ENCODE assay signal across 19 mouse cellular contexts in the genomic region with DNA sequence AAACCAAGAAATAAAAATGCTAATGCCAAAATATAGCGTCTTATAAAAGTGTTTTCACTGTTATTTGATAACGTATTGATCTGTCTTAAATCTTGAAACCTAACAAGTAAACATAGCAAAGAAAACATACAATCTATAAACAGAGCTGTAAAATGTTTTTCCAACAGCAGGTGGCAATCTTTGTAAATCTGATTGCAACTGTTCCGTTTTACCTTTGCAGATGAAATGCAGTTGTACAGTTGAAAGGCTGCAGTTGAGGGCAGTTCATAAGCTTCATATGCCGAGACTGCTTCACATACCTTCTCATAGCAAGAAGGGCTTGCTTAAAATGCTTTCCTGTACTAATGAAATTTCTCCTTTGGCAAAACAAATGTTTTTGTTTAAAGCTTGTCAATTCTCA.
A peak's percentile ranks its signal among the peaks of the same experiment; 100 is the strongest.
DNase-seq lines count a peak whose midpoint lies in the region; ATAC-seq and TF ChIP-seq lines count a peak whose summit lies in the region.
"Had no signal": no experiment of that assay in that cellular context is flagged by ENCODE, and none has a peak within 500 bp of the region (broad histone marks: within the 10 kb centered on the region; RNA-seq: fewer than 3 reads in every experiment).

No protein-coding gene starts in this region.

- WGBS in kidney, adult 2 months: 47% methylated on average over 4 of the region's 4 CpGs
- 67% methylated on average over 4 of the region's 4 CpGs for WGBS in kidney, embryonic 14.5 days
- 59% methylated on average over 4 of the region's 4 CpGs for WGBS in midbrain, embryonic 15.5 days
- 61% methylated on average over 4 of the region's 4 CpGs for WGBS in midbrain, embryonic 16.5 days
- WGBS in stomach, postnatal 0 days: 56% methylated on average over 4 of the region's 4 CpGs

- ATAC-seq in kidney, embryonic 14.5 days (ENCODE audit: low FRiP score, low TSS enrichment): no peak
- ATAC-seq in midbrain, embryonic 15.5 days (replicated peaks): 0 out of 2 replicates have a peak, but pooled peaks have one; percentile 60
- ATAC-seq in midbrain, embryonic 16.5 days: no peak
- no peak for ATAC-seq in stomach, postnatal 0 days (ENCODE audit: low FRiP score, low TSS enrichment)
- ATAC-seq: intestine, embryonic 15.5 days had no signal

- no peaks in the 10 kb centered on the region for H3K36me3 ChIP-seq in kidney, adult 2 months (ENCODE audit: control insufficient read depth, insufficient read depth, low read length)
- no peaks in the 10 kb centered on the region for H3K36me3 ChIP-seq in kidney, embryonic 14.5 days (ENCODE audit: control insufficient read depth, insufficient read depth, low read length)
- no peaks in the 10 kb centered on the region for H3K36me3 ChIP-seq in midbrain, embryonic 15.5 days (replicated peaks)
- no peaks in the 10 kb centered on the region for H3K36me3 ChIP-seq in midbrain, embryonic 16.5 days (ENCODE audit: control insufficient read depth, insufficient read depth, low read length)
- no peaks in the 10 kb centered on the region for H3K36me3 ChIP-seq in stomach, postnatal 0 days (ENCODE audit: control insufficient read depth, insufficient read depth, low read length)
- H3K36me3 ChIP-seq: embryonic facial prominence, embryonic 12.5 days; heart, embryonic 10.5 days; intestine, embryonic 15.5 days; lung, embryonic 15.5 days had no signal

- no peak overlapping the region for H3K4me2 ChIP-seq in kidney, embryonic 14.5 days (replicated peaks; ENCODE audit: low read depth, low read length)
- H3K4me2 ChIP-seq in midbrain, embryonic 15.5 days: no peak overlapping the region
- no peak overlapping the region for H3K4me2 ChIP-seq in midbrain, embryonic 16.5 days (ENCODE audit: low read length)
- no peak overlapping the region for H3K4me2 ChIP-seq in stomach, postnatal 0 days (replicated peaks; ENCODE audit: low read depth)
- H3K4me2 ChIP-seq: embryonic facial prominence, embryonic 12.5 days; intestine, embryonic 15.5 days; lung, embryonic 15.5 days had no signal

- H3K4me3 ChIP-seq in kidney, adult 2 months (ENCODE audit: insufficient read depth, low read depth, low read length): no peak overlapping the region
- H3K4me3 ChIP-seq in kidney, embryonic 14.5 days (ENCODE audit: low read length): no peak overlapping the region
- H3K4me3 ChIP-seq in midbrain, embryonic 15.5 days: no peak overlapping the region
- H3K4me3 ChIP-seq in midbrain, embryonic 16.5 days (ENCODE audit: low read depth, low read length): no peak overlapping the region
- no peak overlapping the region for H3K4me3 ChIP-seq in stomach, postnatal 0 days (ENCODE audit: low read depth, low read length)
- H3K4me3 ChIP-seq: embryonic facial prominence, embryonic 12.5 days; heart, embryonic 10.5 days; intestine, embryonic 15.5 days; lung, embryonic 15.5 days; megakaryocyte, embryonic 14.5 days had no signal

- no peaks in the 10 kb centered on the region for H3K4me1 ChIP-seq in kidney, adult 2 months (ENCODE audit: control insufficient read depth, insufficient read depth, low read length)
- no peaks in the 10 kb centered on the region for H3K4me1 ChIP-seq in kidney, embryonic 14.5 days (ENCODE audit: control insufficient read depth, insufficient read depth, low read length)
- H3K4me1 ChIP-seq in midbrain, embryonic 15.5 days: peaks cover 5% of the 10 kb centered on the region; the same call in 1 of the 2 replicates
- H3K4me1 ChIP-seq in midbrain, embryonic 16.5 days (ENCODE audit: control insufficient read depth, insufficient read depth, low read length): no peaks in the 10 kb centered on the region
- H3K4me1 ChIP-seq in stomach, postnatal 0 days (replicated peaks; ENCODE audit: control insufficient read depth, insufficient read depth): no peaks in the 10 kb centered on the region
- H3K4me1 ChIP-seq: embryonic facial prominence, embryonic 12.5 days; heart, embryonic 10.5 days; intestine, embryonic 15.5 days; lung, embryonic 15.5 days; megakaryocyte, embryonic 14.5 days had no signal

- H3K9ac ChIP-seq in kidney, embryonic 14.5 days (ENCODE audit: low read depth, low read length): no peak overlapping the region
- H3K9ac ChIP-seq in midbrain, embryonic 15.5 days: no peak overlapping the region
- no peak overlapping the region for H3K9ac ChIP-seq in midbrain, embryonic 16.5 days (ENCODE audit: low read depth, low read length)
- H3K9ac ChIP-seq in stomach, postnatal 0 days (ENCODE audit: low read length): no peak overlapping the region
- H3K9ac ChIP-seq: embryonic facial prominence, embryonic 12.5 days; intestine, embryonic 15.5 days; lung, embryonic 15.5 days had no signal

- no peak for TF ChIP-seq EP300 in stomach, postnatal 0 days (optimal IDR thresholded peaks at IDR 0.05)

- DNase-seq in embryo, embryonic 11 days: peak; percentile 13
- DNase-seq in embryo, embryonic 9.5 days (ENCODE audit: extremely low spot score): no peak
- DNase-seq in kidney, adult 2 months: peak; percentile 12
- no peak for DNase-seq in stomach, postnatal 0 days (ENCODE audit: low spot score)
- DNase-seq in urinary bladder, postnatal 14 days (ENCODE audit: low spot score): no peak
- DNase-seq: gastrocnemius, postnatal 10 days; heart, postnatal 4 days; liver; right cerebral cortex, postnatal 4 days; thymus, adult 2 months had no signal

- H3K27ac ChIP-seq in kidney, adult 2 months (ENCODE audit: insufficient read depth, low read depth, low read length): no peak overlapping the region
- no peak overlapping the region for H3K27ac ChIP-seq in kidney, embryonic 14.5 days (ENCODE audit: low read depth, low read length)
- 0 out of 2 replicates have a peak overlapping the region, but pooled peaks have one; percentile 21 for H3K27ac ChIP-seq in midbrain, embryonic 15.5 days
- no peak overlapping the region for H3K27ac ChIP-seq in midbrain, embryonic 16.5 days (ENCODE audit: low read length)
- H3K27ac ChIP-seq in stomach, postnatal 0 days (replicated peaks): no peak overlapping the region
- H3K27ac ChIP-seq: embryonic facial prominence, embryonic 12.5 days; heart, embryonic 10.5 days; intestine, embryonic 15.5 days; lung, embryonic 15.5 days had no signal

- TF ChIP-seq POLR2A in kidney, adult 2 months (IDR thresholded peaks at IDR 0.05; ENCODE audit: low read depth, low read length): no peak

- H3K27me3 ChIP-seq in kidney, adult 2 months (replicated peaks; ENCODE audit: control insufficient read depth, insufficient read depth, low read length): no peaks in the 10 kb centered on the region
- no peaks in the 10 kb centered on the region for H3K27me3 ChIP-seq in kidney, embryonic 14.5 days (ENCODE audit: control insufficient read depth, insufficient read depth, low read length)
- H3K27me3 ChIP-seq in midbrain, embryonic 15.5 days (replicated peaks): no peaks in the 10 kb centered on the region
- H3K27me3 ChIP-seq in midbrain, embryonic 16.5 days (ENCODE audit: control insufficient read depth, insufficient read depth, low read depth, low read length): no peaks in the 10 kb centered on the region
- H3K27me3 ChIP-seq in stomach, postnatal 0 days (ENCODE audit: control insufficient read depth, insufficient read depth, low read length): no peaks in the 10 kb centered on the region
- H3K27me3 ChIP-seq: CH12.LX; embryonic facial prominence, embryonic 12.5 days; intestine, embryonic 15.5 days; lung, embryonic 15.5 days; megakaryocyte, embryonic 14.5 days had no signal

- no peak for TF ChIP-seq CTCF in kidney, adult 2 months (conservative IDR thresholded peaks at IDR 0.05; ENCODE audit: insufficient read depth, insufficient read length, low read depth, low read length)
- TF ChIP-seq CTCF in stomach, postnatal 0 days (IDR thresholded peaks at IDR 0.05; ENCODE audit: low read depth): peak; percentile 41

- no peaks in the 10 kb centered on the region for H3K9me3 ChIP-seq in kidney, embryonic 14.5 days (ENCODE audit: control insufficient read depth, low read length)
- H3K9me3 ChIP-seq in midbrain, embryonic 15.5 days: no peaks in the 10 kb centered on the region
- no peaks in the 10 kb centered on the region for H3K9me3 ChIP-seq in midbrain, embryonic 16.5 days (replicated peaks; ENCODE audit: control insufficient read depth, low read length, poor library complexity, severe bottlenecking)
- H3K9me3 ChIP-seq in stomach, postnatal 0 days (ENCODE audit: control insufficient read depth, low read length): no peaks in the 10 kb centered on the region
- H3K9me3 ChIP-seq: embryonic facial prominence, embryonic 12.5 days; heart, embryonic 10.5 days; intestine, embryonic 15.5 days; lung, embryonic 15.5 days had no signal

Comparison
In these comparisons a context has a peak if more than half of its experiments do, and no peak if none do; other contexts are left out.
1. DNase-seq: peak in embryo, embryonic 11 days (single experiment) and kidney, adult 2 months (single experiment); none in embryo, embryonic 9.5 days (single experiment), stomach, postnatal 0 days (single experiment) and urinary bladder, postnatal 14 days (single experiment).